Mouse (Mus musculus) G1E (cell line): ENCODE results near the gene Auts2. TPM values are rescaled to one million over a fixed set of nuclear protein-coding genes. Genes with fewer than 3 reads are reported as not detected.

Source experiments
- ATAC-seq: 2 replicates; pipeline ENCODE4 v1.8.0; 2016; ENCODE audit warnings: mild to moderate bottlenecking; ENCODE audit not compliant: insufficient number of reproducible peaks, poor library complexity, low FRiP score, severe bottlenecking; ENCODE audit errors: extremely low read depth
- DNase-seq: peaks from one replicate; pipeline ENCODE4 v3.0.0; 2012; ENCODE audit warnings: low spot score
- H3K27me3 ChIP-seq: 2 replicates; pipeline ENCODE4 v1.6.1; 2012; ENCODE audit warnings: mild to moderate bottlenecking, low read length, inconsistent platforms; ENCODE audit not compliant: insufficient read depth
- H3K36me3 ChIP-seq: replicated peaks from 2 replicates; pipeline ENCODE3; 2012; ENCODE audit warnings: mild to moderate bottlenecking, inconsistent platforms
- H3K4me1 ChIP-seq: 2 replicates; pipeline ENCODE4 v1.6.1; 2012; ENCODE audit warnings: low read depth, low read length, inconsistent platforms, mixed read lengths; ENCODE audit not compliant: insufficient read depth
- H3K4me3 ChIP-seq: 2 replicates; pipeline ENCODE4 v1.5.1; 2012; ENCODE audit warnings: low read depth, mild to moderate bottlenecking, inconsistent platforms, low read length, moderate library complexity, mixed read lengths
- H3K9me3 ChIP-seq: replicated peaks from 2 replicates; pipeline ENCODE4 v1.6.1; 2012; ENCODE audit warnings: inconsistent platforms
- CTCF ChIP-seq: IDR thresholded peaks from 2 replicates; pipeline ENCODE4 v1.5.1; 2012; ENCODE audit warnings: low read depth, low read length, inconsistent platforms, mixed read lengths
- GATA1 ChIP-seq: IDR thresholded peaks from 2 replicates; pipeline ENCODE4 v1.6.1; 2012; ENCODE audit warnings: borderline replicate concordance, low read length, inconsistent platforms, mixed read lengths
- GATA2 ChIP-seq: IDR thresholded peaks from 2 replicates; pipeline ENCODE4 v1.6.1; 2012; ENCODE audit warnings: low read depth, low read length, inconsistent platforms, borderline replicate concordance
- POLR2AphosphoS5 ChIP-seq: IDR thresholded peaks from 2 replicates; pipeline ENCODE4 v1.6.1; 2012; ENCODE audit warnings: low read depth, low read length, inconsistent platforms; ENCODE audit not compliant: insufficient replicate concordance
- TAL1 ChIP-seq: conservative IDR thresholded peaks from 2 replicates; pipeline ENCODE4 v1.6.1; 2012; ENCODE audit warnings: low read depth, low read length, inconsistent platforms, mixed read lengths
- polyA plus RNA-seq: library from polyadenylated mRNA; stranded (reverse); fragments of >175 nt; gene quantifications from 2 replicates; pipeline ENCODE4 v1.2.3, GENCODE M21; 2012
- total RNA-seq, 2 experiments: library from RNA; stranded (forward) in 1 of 2; stranded (reverse) in 1 of 2; fragments of 200-1000 nt in 1 of 2; fragments of >200 nt in 1 of 2; fragmentation: Nextera tagmentation in 1 of 2; gene quantifications; 2 replicates each; pipeline ENCODE4 v1.2.3; 2014 to 2017

Gene Auts2
- total and polyA plus RNA-seq, 3 experiments = 0.09 to 1.3 (median 0.90) TPM

DNA sequence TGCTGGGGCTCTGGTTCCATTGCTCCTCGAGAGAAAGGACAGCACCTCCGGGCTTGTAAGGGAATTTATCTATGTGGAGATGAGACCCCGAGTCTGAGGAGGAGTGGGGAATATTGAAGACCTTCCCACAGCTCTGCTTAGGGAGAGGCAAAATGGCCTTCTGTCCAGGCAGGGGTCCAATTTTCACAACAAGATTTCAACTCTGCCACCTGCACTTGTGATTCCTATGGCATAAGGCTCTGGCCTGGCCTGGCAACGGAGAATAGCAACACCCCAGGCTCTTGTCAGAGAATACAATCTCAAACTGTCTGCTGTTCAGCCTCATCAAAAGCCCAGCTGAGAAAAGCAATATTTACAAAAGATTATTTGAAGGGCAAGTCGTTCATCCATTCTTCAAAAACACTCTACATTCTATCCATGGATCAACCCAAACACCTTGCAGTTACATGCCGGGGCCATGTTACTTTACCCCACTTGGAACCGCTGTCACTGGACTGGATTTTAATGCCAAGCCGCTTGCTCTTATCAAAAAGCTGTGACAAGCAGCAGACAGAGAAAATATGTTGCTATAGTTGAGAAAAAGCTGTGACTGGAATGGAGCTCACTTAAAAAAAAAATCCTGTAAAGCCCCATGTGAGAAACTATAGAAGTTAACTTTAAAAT, 856.1 kb downstream of the Auts2 start:
- ATAC-seq (no peak), DNase-seq (no peak)
- TF ChIP-seq GATA1 = no peak
- TF ChIP-seq POLR2AphosphoS5 = no peak
- TF ChIP-seq CTCF = no peak
- TF ChIP-seq GATA2 = no peak
- no peak for TF ChIP-seq TAL1
- Histone ChIP-seq H3K36me3 (no peaks in the 10 kb centered on the region), H3K9me3 (peaks cover 51% of the 10 kb centered on the region), H3K4me1 (no peaks in the 10 kb centered on the region), H3K27me3 (no peaks in the 10 kb centered on the region), H3K4me3 (no peak overlapping the region)

DNA sequence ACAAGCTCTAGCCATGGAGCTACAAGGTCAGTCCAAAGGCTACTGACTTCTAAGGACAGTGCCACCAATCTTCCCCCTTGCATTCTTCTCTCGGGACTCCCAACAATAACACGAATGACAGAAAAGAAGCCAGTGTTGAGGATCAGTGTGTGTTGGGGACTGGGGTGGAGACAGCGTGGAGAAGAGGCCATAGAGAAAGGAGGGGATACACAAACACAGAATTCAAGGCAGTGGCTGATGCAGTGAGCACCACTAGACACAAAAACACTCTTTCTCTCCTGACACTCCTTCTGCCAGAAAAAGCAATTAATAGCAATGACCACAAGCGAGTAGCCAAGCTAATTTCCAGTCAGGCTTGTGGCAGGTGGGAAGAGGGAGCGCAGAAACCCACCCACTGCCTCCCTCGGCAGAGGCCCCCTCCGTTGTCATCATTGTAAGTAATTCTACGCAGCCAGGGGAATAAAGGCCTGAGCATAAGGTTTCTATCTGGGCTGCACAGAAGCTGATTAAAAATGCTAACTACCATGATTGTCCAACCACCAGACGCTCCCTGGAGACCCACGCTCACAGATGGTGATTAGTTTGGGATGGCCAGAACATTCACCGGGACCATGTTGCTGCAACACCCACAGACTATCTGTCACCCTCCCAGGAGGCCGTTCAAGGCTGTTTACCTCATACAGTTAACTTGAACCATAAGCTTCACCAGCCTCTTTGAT, 862.9 kb downstream of the Auts2 start:
- H3K36me3 ChIP-seq = no peaks in the 10 kb centered on the region
- ATAC-seq (no peak), DNase-seq (no peak)
- H3K27me3 ChIP-seq = no peaks in the 10 kb centered on the region
- TF ChIP-seq POLR2AphosphoS5 (no peak), TAL1 (no peak), CTCF (no peak), GATA2 (no peak), GATA1 (no peak)
- H3K4me3 ChIP-seq = no peak overlapping the region
- H3K9me3 ChIP-seq = peaks cover 69% of the 10 kb centered on the region
- no peaks in the 10 kb centered on the region for H3K4me1 ChIP-seq

DNA sequence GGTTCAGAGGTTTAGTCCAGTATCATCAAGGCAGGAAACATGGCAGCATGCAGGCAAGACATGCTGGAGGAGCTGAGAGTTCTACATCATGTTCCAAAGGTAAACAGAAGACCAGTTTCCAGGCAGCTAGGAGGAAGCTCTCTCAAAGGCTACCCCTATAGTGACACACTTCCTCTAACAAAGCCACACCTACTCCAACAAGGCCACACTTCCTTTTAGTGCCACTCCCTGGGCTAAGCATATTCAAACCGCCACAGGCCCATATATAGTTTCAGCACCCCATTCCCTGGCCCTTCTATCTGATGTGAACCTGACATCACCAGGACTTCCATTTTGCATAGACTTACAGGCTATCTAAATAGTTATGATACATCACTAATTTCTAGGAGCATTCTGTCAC, 863.6 kb downstream of the Auts2 start:
- ATAC-seq (no peak), DNase-seq (no peak)
- peaks cover 69% of the 10 kb centered on the region for H3K9me3 ChIP-seq
- H3K27me3 ChIP-seq = no peaks in the 10 kb centered on the region
- H3K36me3 ChIP-seq = no peaks in the 10 kb centered on the region
- no peak overlapping the region for H3K4me3 ChIP-seq
- no peak for TF ChIP-seq CTCF
- TF ChIP-seq GATA2 = no peak
- no peak for TF ChIP-seq GATA1
- TF ChIP-seq POLR2AphosphoS5 = no peak
- no peak for TF ChIP-seq TAL1
- H3K4me1 ChIP-seq = no peaks in the 10 kb centered on the region

DNA sequence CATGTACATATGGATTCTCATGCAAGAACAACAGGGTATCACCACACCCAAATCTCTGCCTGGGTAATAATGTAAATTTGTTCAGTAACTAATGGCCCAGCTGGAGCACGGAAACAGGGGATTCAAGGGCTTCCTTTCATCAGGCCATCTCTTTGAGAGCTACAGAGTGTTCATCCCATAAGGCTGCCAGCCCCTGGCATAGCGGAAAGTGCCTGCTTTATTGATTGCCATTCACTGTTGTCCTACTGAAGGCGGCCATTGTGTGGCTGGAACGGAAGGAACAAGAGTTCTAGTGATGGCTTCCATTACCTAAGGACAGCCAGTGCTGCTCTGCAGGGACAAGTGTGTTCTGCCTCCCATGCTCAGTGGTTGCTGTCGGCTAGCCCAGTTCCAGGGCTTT, 865.6 kb downstream of the Auts2 start:
- H3K27me3 ChIP-seq = no peaks in the 10 kb centered on the region
- DNase-seq (no peak), ATAC-seq (no peak)
- H3K36me3 ChIP-seq = no peaks in the 10 kb centered on the region
- peaks cover 75% of the 10 kb centered on the region for H3K9me3 ChIP-seq
- no peaks in the 10 kb centered on the region for H3K4me1 ChIP-seq
- H3K4me3 ChIP-seq = no peak overlapping the region
- TF ChIP-seq GATA1 = no peak
- no peak for TF ChIP-seq TAL1
- no peak for TF ChIP-seq CTCF
- TF ChIP-seq GATA2 = no peak
- no peak for TF ChIP-seq POLR2AphosphoS5

DNA sequence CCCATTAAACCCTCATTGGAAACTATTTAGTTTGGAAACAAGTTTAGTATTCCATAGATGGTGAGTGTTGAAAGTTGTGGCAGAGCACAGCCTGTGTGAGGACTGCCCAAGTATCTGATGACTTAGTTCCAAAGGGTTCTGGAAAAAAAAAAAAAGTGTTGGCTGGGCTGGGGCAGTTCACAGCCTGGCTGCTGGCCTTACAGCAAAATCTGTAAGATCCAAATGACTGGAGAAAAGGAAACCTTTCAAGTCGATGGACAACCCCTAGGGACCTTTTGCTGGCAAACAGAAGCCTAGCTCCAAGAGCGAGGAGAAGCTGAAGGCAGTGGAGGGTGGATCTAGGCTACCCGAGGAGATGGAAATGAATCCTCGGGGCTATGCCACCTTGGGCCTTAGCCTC, 869.4 kb downstream of the Auts2 start:
- H3K36me3 ChIP-seq = no peaks in the 10 kb centered on the region
- TF ChIP-seq GATA2 (no peak), POLR2AphosphoS5 (no peak)
- H3K9me3 ChIP-seq = peaks cover 68% of the 10 kb centered on the region
- no peak for ATAC-seq
- no peak overlapping the region for H3K4me3 ChIP-seq
- no peaks in the 10 kb centered on the region for H3K27me3 ChIP-seq
- DNase-seq = no peak
- no peaks in the 10 kb centered on the region for H3K4me1 ChIP-seq

DNA sequence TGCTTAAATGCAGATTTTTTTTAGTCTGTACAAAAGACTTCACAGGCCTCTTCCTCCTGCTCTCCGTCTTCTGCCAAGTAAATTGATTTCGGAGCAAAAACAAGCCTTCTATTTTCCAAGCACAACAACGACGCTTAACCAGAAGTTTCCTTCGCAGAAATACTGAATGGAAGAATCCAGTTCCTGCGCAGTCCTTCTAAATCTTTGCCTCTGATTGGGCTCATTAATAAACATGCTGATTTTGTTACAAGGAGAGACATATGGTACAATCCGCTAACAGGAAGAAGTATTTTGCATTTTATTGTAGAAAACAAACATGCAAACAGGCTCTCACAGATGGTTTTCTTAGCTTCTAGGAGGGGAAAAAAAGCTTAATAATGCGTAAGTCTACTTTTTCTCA, 878.1 kb downstream of the Auts2 start:
- H3K4me3 ChIP-seq = no peak overlapping the region
- H3K4me1 ChIP-seq = no peaks in the 10 kb centered on the region
- ATAC-seq = no peak
- H3K9me3 ChIP-seq = peaks cover 56% of the 10 kb centered on the region
- TF ChIP-seq CTCF (no peak), GATA2 (no peak), TAL1 (no peak), POLR2AphosphoS5 (no peak), GATA1 (no peak)
- no peaks in the 10 kb centered on the region for H3K36me3 ChIP-seq
- no peak for DNase-seq
- H3K27me3 ChIP-seq = no peaks in the 10 kb centered on the region

DNA sequence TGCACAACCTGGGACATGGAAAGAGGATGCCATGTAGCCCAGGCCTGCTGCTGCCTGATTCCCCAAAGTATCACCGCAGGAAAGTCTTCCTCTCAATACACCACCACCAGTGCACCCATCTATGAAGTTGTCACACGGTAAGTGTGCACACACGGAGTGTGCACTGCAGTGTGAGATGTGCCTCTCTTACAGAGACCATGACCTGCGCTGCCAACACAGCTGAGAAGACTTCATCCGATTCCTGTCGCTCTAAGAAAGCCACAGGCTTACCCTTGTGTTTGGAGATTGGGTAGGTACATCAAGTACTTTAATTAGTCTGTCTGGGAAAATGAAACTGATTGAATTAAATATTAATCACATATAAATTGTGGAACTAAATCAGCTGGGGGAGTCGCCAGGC, 878.5 kb downstream of the Auts2 start:
- H3K9me3 ChIP-seq = peaks cover 55% of the 10 kb centered on the region
- no peak for ATAC-seq
- TF ChIP-seq CTCF (no peak), TAL1 (no peak), GATA1 (no peak), GATA2 (no peak), POLR2AphosphoS5 (no peak)
- H3K4me3 ChIP-seq = no peak overlapping the region
- no peak for DNase-seq
- no peaks in the 10 kb centered on the region for H3K36me3 ChIP-seq
- no peaks in the 10 kb centered on the region for H3K27me3 ChIP-seq
- no peaks in the 10 kb centered on the region for H3K4me1 ChIP-seq
